Comparison of ENCODE assay signal across 9 mouse cellular contexts in genomic region chr12:40498928-40499626, GRCm38 (mm10). TPM values are rescaled to one million over a fixed set of nuclear protein-coding genes. Genes with fewer than 3 reads are reported as not detected.
DNase-seq lines count a peak whose midpoint lies in the region; ATAC-seq and TF ChIP-seq lines count a peak whose summit lies in the region.
"Had no signal": no experiment of that assay in that cellular context is flagged by ENCODE, and none has a peak within 500 bp of the region (broad histone marks: within the 10 kb centered on the region; RNA-seq: fewer than 3 reads in every experiment).

No protein-coding gene starts in this region.

- peak overlapping the region; percentile 21 for H3K4me2 ChIP-seq in lung, embryonic 14.5 days
- H3K4me2 ChIP-seq in forebrain, embryonic 15.5 days (replicated peaks): no peak overlapping the region
- H3K4me2 ChIP-seq in hindbrain, embryonic 14.5 days (replicated peaks): no peak overlapping the region
- no peak overlapping the region for H3K4me2 ChIP-seq in liver, embryonic 11.5 days
- H3K4me2 ChIP-seq: liver, embryonic 15.5 days had no signal

- H3K9ac ChIP-seq in lung, embryonic 14.5 days: no peak overlapping the region
- no peak overlapping the region for H3K9ac ChIP-seq in forebrain, embryonic 15.5 days (replicated peaks)
- no peak overlapping the region for H3K9ac ChIP-seq in hindbrain, embryonic 14.5 days
- no peak overlapping the region for H3K9ac ChIP-seq in liver, embryonic 11.5 days (ENCODE audit: low read depth, low read length)
- H3K9ac ChIP-seq: liver, embryonic 15.5 days had no signal

- H3K4me1 ChIP-seq in lung, embryonic 14.5 days (ENCODE audit: insufficient read depth): peaks cover 14% of the 10 kb centered on the region; the same call in 1 of the 2 replicates
- peaks cover 18% of the 10 kb centered on the region for H3K4me1 ChIP-seq in forebrain, embryonic 15.5 days
- H3K4me1 ChIP-seq in hindbrain, embryonic 14.5 days (replicated peaks; ENCODE audit: control insufficient read depth, insufficient read depth, low read length): peaks cover 24% of the 10 kb centered on the region
- 0 out of 2 replicates have a peak, but pooled peaks cover 2% of the 10 kb centered on the region for H3K4me1 ChIP-seq in liver, embryonic 11.5 days (replicated peaks; ENCODE audit: control insufficient read depth, insufficient read depth, low read length)

- no peak; the same call in 1 of the 2 replicates for ATAC-seq in lung, embryonic 14.5 days (ENCODE audit: insufficient read depth)
- peak; percentile 63 for ATAC-seq in forebrain, embryonic 15.5 days (replicated peaks)
- peak; percentile 70; the same call in 1 of the 2 replicates for ATAC-seq in hindbrain, embryonic 14.5 days (ENCODE audit: low FRiP score)
- no peak for ATAC-seq in liver, embryonic 11.5 days (replicated peaks; ENCODE audit: low FRiP score)

- H3K27ac ChIP-seq in lung, embryonic 14.5 days (ENCODE audit: low read depth): peak overlapping the region; percentile 44; the same call in 1 of the 2 replicates
- H3K27ac ChIP-seq in forebrain, embryonic 15.5 days (replicated peaks): 0 out of 2 replicates have a peak overlapping the region, but pooled peaks have one; percentile 18
- H3K27ac ChIP-seq in hindbrain, embryonic 14.5 days: peak overlapping the region; percentile 48; the same call in 1 of the 2 replicates
- H3K27ac ChIP-seq in liver, embryonic 11.5 days (ENCODE audit: low read depth, low read length): no peak overlapping the region
- H3K27ac ChIP-seq: liver, embryonic 15.5 days had no signal

- no peaks in the 10 kb centered on the region for H3K9me3 ChIP-seq in lung, embryonic 14.5 days (ENCODE audit: low read depth, low read length)
- H3K9me3 ChIP-seq in forebrain, embryonic 15.5 days: no peaks in the 10 kb centered on the region
- no peaks in the 10 kb centered on the region for H3K9me3 ChIP-seq in hindbrain, embryonic 14.5 days (ENCODE audit: control insufficient read depth, low read length)
- H3K9me3 ChIP-seq in liver, embryonic 11.5 days (ENCODE audit: control insufficient read depth, low read length): no peaks in the 10 kb centered on the region
- H3K9me3 ChIP-seq: liver, embryonic 15.5 days had no signal

- intact Hi-C loops in left cerebral cortex, postnatal 4 days (cut with DNase I): no loop called here

- H3K4me3 ChIP-seq in lung, embryonic 14.5 days (ENCODE audit: low read depth, low read length): no peak overlapping the region
- no peak overlapping the region for H3K4me3 ChIP-seq in forebrain, embryonic 15.5 days
- H3K4me3 ChIP-seq in hindbrain, embryonic 14.5 days (replicated peaks; ENCODE audit: low read length): no peak overlapping the region
- no peak overlapping the region for H3K4me3 ChIP-seq in liver, embryonic 11.5 days (ENCODE audit: low read depth, low read length)
- H3K4me3 ChIP-seq: liver, embryonic 15.5 days had no signal

- DNase-seq in lung, embryonic 14.5 days: peak; percentile 46
- DNase-seq in lung, postnatal 14 days: no peak
- DNase-seq in brain, adult 2 months (ENCODE audit: low read depth, low spot score): peak; percentile 99
- DNase-seq in hindbrain, embryonic 14.5 days (ENCODE audit: low spot score): no peak
- DNase-seq in left cerebral cortex, postnatal 4 days: peak; percentile 91
- DNase-seq in B cell, adult 2 months: no peak
- no peak for DNase-seq in liver, embryonic 11.5 days (ENCODE audit: low spot score)

- H3K36me3 ChIP-seq in lung, embryonic 14.5 days (ENCODE audit: insufficient read depth): no peaks in the 10 kb centered on the region
- H3K36me3 ChIP-seq in forebrain, embryonic 15.5 days: no peaks in the 10 kb centered on the region
- no peaks in the 10 kb centered on the region for H3K36me3 ChIP-seq in hindbrain, embryonic 14.5 days (replicated peaks; ENCODE audit: control insufficient read depth, insufficient read depth)
- no peaks in the 10 kb centered on the region for H3K36me3 ChIP-seq in liver, embryonic 11.5 days (ENCODE audit: control insufficient read depth, insufficient read depth, low read length)
- H3K36me3 ChIP-seq: liver, embryonic 15.5 days had no signal

- 0 out of 2 replicates have a peak, but pooled peaks have one; percentile 2 for TF ChIP-seq CTCF in lung, embryonic 14.5 days (IDR thresholded peaks at IDR 0.05; ENCODE audit: low read depth)

- H3K27me3 ChIP-seq in lung, embryonic 14.5 days (ENCODE audit: insufficient read depth, low read length): no peaks in the 10 kb centered on the region
- no peaks in the 10 kb centered on the region for H3K27me3 ChIP-seq in forebrain, embryonic 15.5 days
- H3K27me3 ChIP-seq in hindbrain, embryonic 14.5 days (ENCODE audit: control insufficient read depth, insufficient read depth, low read length): no peaks in the 10 kb centered on the region
- H3K27me3 ChIP-seq in liver, embryonic 11.5 days (replicated peaks; ENCODE audit: control insufficient read depth, insufficient read depth, low read length): no peaks in the 10 kb centered on the region
- H3K27me3 ChIP-seq: liver, embryonic 15.5 days had no signal

- WGBS in lung, embryonic 14.5 days: 28% methylated on average over 15 of the region's 15 CpGs
- 60% methylated on average over 15 of the region's 15 CpGs for WGBS in forebrain, embryonic 15.5 days
- 68% methylated on average over 15 of the region's 15 CpGs for WGBS in hindbrain, embryonic 14.5 days
- 71% methylated on average over 15 of the region's 15 CpGs for WGBS in liver, embryonic 11.5 days

RNA-seq across cellular contexts. Expression of gene Dock4, which starts 53.3 kb away (rescaled TPM):
- polyA plus RNA-seq in lung, embryonic 14.5 days (2014; fragmentation: Nextera tagmentation; extraction: Ambion mirVana): 24.2 and 28.9 TPM in 2 replicates
- polyA plus RNA-seq in forebrain, embryonic 15.5 days (2015; fragmentation: Nextera tagmentation; extraction: Ambion mirVana): 30.1 and 31.9 TPM in 2 replicates
- polyA plus RNA-seq in hindbrain, embryonic 14.5 days (2014; fragmentation: Nextera tagmentation; extraction: Ambion mirVana): 28.1 and 34.1 TPM in 2 replicates
- 10 to 100 TPM; 61.4 to 62.9 TPM for total RNA-seq in left cerebral cortex, postnatal 4 days (2021)
- 4.4 and 4.9 TPM in 2 replicates for polyA plus RNA-seq in liver, embryonic 11.5 days (2014; fragmentation: Nextera tagmentation; extraction: Ambion mirVana)

RNA-seq across cellular contexts. Expression of gene Zfp277, which starts 53.4 kb away (rescaled TPM):
- polyA plus RNA-seq in lung, embryonic 14.5 days (2014; fragmentation: Nextera tagmentation; extraction: Ambion mirVana): 45.5 and 46.7 TPM in 2 replicates
- 26.9 and 27.5 TPM in 2 replicates for polyA plus RNA-seq in forebrain, embryonic 15.5 days (2015; fragmentation: Nextera tagmentation; extraction: Ambion mirVana)
- polyA plus RNA-seq in hindbrain, embryonic 14.5 days (2014; fragmentation: Nextera tagmentation; extraction: Ambion mirVana): 31.8 and 37.4 TPM in 2 replicates
- total RNA-seq in left cerebral cortex, postnatal 4 days (2021): 10 to 100 TPM; 21.4 to 23.6 TPM
- 23.4 and 25.7 TPM in 2 replicates for polyA plus RNA-seq in liver, embryonic 11.5 days (2014; fragmentation: Nextera tagmentation; extraction: Ambion mirVana)

Comparison
In these comparisons a context has a peak if more than half of its experiments do, and no peak if none do; other contexts are left out.
1. DNase-seq: peak in lung, embryonic 14.5 days (single experiment), brain, adult 2 months (single experiment) and left cerebral cortex, postnatal 4 days (single experiment); none in lung, postnatal 14 days (single experiment), hindbrain, embryonic 14.5 days (single experiment), B cell, adult 2 months (0 of 2) and liver, embryonic 11.5 days (single experiment).
2. ATAC-seq: peak in forebrain, embryonic 15.5 days (single experiment) and hindbrain, embryonic 14.5 days (single experiment); none in lung, embryonic 14.5 days (single experiment) and liver, embryonic 11.5 days (single experiment).